Mouse (Mus musculus) lung, adult 2 months (tissue): ENCODE measurements around the gene Rwdd3.

ENCODE experiments used
- CTCF ChIP-seq: fragments of 200-500 bp; IDR thresholded peaks from 2 replicates; pipeline ENCODE4 v1.5.1; 2011; ENCODE audit warnings: mild to moderate bottlenecking, low read length, control low read depth; ENCODE audit not compliant: insufficient read depth
- POLR2A ChIP-seq: fragments of 200-500 bp; IDR thresholded peaks from 2 replicates; pipeline ENCODE4 v1.6.1; 2011; ENCODE audit warnings: low read depth, mild to moderate bottlenecking, control low read depth, low read length, borderline replicate concordance; ENCODE audit errors: extremely low read depth

DNA sequence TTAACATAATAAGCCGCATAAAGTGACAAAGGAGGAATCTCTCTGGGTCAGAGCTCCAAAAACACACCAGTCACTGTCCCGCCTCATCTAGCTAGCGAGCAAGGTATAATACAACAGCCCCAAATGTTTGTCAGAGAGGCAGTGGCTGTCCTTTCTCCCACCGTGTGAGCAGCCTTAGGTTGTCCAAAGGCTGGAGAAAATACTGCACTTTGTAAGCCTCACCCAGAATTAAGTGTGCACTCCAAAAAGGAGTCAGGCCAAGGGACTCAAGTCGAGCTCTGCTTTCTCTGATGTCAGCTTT lies 66.1 kb downstream of the Rwdd3 start:
- TF ChIP-seq CTCF (no peak), POLR2A (no peak)
